Mouse (Mus musculus): ENCODE measurements around the gene Ssr2. TPM values are rescaled to one million over a fixed set of nuclear protein-coding genes. Genes with fewer than 3 reads are reported as not detected.
A peak's percentile ranks its signal among the peaks of the same experiment; 100 is the strongest.

The Ssr2 gene
- total RNA-seq, 2 experiments from 2014 or later: 90.4 to 94.5 TPM

DNA sequence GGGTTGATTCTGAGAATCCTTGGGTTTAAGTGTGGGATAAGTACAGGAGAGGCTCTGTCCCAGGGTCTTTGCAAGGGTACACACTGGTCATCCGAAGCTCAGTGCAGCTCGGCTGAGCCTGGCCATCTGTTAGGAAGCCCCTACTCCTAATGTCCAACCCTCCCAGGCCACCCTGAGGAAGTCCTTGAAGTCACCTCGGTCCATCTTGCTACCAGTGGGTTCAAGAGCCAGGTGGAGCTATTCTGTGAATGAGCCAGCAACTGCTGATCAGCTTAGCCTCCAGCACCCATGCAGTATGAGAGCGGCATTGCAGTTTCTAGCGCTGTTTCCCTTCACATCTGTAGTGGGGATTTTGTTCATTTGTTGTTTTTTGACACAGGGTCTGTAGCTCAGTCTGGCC, 35.6 kb upstream of the Ssr2 start:
- intact Hi-C loops (cut with DNase I): no loop called here

DNA sequence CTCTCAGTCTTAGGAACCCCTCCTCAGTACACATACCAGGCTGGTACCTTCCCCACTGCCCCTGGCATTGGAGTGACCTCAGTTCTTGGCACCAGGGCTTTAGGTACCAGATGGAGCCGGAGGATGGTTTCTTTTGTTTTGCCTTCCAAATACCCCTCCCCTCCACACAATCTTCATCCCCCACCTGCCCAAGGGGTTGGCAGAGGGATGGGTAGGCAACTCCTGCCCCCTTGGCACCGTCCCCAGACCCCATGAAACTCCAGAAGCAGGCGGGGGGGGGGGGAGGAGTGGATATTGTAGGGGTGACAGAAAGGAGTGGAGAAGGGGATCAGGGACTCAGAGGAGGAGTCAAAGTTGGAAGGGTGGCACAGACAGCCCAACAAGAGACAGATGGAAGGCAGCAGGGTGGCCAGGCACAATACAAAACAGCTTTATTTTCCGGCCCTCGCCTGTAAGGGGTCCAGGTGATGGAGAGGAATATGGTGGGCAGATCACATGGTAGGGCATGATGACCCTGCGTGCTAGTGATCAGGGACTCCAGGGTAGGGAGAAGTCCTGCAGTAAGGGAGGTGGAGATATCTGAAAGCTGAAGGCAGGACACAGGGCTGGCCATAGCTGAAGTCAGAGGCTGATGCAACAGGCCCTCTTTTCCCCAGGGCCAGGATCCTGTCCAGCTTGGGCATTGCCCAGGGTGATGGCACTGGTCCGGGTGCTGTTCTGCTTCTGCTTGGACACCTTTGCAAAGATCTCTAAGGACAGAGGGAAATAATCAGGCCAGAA, 33.9 kb upstream of the Ssr2 start:
- DNase-seq (ENCODE audit: low spot score in 2 of 2): no peak
- intact Hi-C loops (cut with DNase I): no loop called here

More for the DNA sequence above, 35.6 kb upstream of the Ssr2 start:
- DNase-seq (ENCODE audit: low spot score in 2 of 2): no peak

DNA sequence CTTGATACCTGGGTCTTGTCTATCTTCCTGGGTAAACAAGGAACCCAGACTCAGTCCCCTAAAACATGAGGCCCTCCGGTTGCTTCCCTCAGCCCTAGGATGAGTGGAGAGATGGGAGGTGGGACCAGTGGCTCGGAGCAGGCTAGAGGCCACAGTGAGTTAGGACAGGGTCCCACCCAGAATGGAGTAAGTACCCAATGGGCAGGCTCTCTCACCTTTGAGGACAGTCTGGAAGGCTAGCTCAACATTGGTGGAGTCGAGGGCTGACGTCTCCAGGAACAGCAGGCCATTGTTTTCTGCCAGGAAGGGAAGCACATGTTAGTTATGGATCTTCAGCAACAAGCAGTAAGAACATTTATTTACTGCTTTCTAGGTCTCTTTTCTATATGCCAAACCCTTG, 33.2 kb upstream of the Ssr2 start:
- DNase-seq (ENCODE audit: low spot score in 2 of 2): no peak
- intact Hi-C loops (cut with DNase I): no loop called here

GRCm38 (mm10) chr3:88543174-88543573, 32.5 kb upstream of the Ssr2 start:
- no peak for DNase-seq (ENCODE audit: low spot score in 2 of 2)
- intact Hi-C loops (cut with DNase I): no loop called here

DNA sequence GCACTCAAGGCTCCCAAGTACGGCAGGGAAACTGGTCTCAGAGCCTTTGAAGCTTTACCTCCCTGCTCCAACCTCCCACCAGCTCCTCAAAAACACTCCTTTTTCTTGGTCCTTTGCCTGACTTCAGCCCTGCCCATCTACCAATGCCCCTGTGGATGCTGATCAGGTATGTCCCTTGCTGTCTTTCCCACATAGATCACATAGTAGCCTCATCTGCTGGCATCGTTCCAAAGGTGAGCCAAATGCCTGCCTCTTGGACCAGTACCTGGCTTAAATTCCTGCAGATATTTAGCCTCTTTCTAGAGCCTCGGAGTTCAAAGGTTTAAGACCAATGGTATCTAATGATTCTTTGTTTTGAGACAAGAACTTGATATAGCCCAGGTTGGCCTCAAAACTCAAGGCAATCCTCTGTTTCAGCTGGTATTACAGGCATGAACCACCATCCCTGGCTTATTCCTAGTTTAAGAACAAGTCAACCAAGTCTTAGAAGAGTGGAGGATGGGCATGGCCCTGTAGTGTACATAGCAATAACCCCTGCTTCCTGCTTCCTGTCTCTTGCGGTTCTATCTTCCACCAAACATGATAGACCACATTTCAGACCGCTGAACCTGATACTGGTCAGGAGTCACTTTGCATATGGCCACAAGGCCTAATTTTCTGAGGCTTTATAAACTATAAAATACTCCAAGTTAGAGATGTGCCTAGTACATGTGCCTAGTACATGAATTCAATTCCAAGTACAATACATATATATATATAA, 31.8 kb upstream of the Ssr2 start:
- no peak for DNase-seq (ENCODE audit: low spot score in 2 of 2)
- intact Hi-C loops (cut with DNase I): no loop called here

DNA sequence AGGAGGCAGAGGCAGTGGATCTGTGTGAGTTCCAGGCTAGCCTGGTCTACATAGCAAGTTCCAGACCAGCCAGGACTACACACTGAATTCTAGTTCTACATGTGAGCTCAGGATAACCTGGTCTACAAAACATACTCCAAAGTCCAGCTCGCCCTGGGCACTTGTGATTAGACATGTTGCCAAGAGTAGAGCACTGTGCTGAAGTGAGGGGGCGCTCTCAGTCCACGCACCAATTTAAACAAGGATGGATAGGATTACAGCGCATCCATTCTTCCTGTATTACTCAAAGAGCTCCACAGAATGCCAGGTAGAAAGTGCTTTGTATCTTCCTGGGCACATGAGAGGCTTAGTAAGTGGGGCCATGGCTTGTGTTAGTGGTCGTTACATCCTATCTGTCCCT, 31.2 kb upstream of the Ssr2 start:
- intact Hi-C loops (cut with DNase I): no loop called here
- DNase-seq (ENCODE audit: low spot score in 2 of 2): no peak

GRCm38 (mm10) chr3:88544955-88545591, 30.6 kb upstream of the Ssr2 start:
- intact Hi-C loops (cut with DNase I): no loop called here
- DNase-seq (ENCODE audit: low spot score in 2 of 2): no peak

DNA sequence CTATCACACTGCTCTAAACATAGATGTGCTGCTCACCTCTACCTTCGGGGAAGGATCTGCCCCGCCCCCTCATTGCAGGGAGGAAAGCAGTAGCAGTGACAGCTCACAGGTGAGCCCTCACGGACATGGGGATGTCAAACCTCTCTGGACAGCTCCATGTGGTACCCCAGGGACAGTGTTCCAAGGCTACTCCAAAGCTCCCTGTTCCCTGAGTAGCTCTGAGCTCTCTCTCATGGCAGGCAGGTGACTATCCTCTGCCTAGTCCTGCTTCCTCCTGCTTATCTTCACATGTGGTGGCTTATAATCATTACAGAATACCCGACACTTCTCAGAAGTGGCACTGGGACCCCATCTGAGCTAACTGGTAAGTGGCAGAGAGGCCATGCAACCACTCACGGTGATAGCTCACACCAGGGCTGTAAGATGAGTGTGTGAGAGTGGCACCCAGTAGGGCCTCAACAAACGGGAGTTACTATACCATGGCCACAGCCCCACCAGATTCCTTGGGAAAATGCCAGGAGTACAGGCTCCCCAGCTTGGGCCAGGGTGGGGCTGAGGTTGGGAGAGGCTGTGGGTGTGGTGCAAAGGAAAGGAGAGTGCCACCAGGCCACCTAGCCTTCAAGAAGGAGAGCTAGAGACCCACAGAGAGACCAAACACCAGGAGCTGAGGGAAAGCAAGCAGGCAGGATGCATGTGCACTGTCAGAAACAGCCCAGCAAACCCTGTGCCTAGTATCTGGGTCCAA, 28.8 kb upstream of the Ssr2 start:
- intact Hi-C loops (cut with DNase I): no loop called here
- DNase-seq (ENCODE audit: low spot score in 2 of 2): no peak

DNA sequence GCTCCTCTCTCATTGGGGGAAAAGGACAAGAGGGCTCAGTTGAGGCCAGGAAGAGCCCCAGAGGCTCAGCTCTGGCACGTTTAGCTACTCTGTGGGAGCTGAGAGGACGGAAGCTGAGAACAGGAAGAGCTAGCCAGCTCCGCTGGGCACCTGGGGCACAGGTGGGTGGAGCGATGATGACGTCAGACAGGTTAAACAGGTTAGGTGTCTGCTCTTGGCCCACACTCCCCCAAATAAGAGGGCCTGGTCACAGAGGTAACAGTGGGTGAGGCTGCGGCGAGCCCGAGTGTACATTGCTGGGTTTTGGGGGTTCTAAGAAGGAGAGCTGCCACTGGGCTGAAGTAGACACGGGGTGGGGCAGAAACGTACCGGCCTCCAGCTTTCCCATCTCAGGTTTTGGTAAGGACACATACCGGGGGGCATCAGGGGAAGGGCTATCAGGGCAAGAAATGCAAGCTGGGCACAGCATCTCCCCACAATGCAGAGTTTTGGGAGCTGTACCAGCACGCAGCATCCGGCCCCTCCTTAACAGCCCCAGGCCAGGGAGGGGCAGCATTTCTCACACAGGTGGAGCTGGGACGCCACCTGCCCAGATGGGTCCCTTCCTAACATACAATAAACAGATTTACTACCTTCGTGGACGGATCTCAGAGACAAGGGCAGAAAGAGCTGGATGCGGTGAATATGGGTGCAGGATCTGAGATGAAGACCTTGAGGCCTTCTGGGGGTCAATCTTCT, 27.3 kb upstream of the Ssr2 start, which contains the start of gene Rab25:
TSS of gene Rab25 (minus strand) at position 121 of the 738 bp plus-strand sequence.
- intact Hi-C loops (cut with DNase I): no loop called here
- no peak for DNase-seq (ENCODE audit: low spot score in 2 of 2)

DNA sequence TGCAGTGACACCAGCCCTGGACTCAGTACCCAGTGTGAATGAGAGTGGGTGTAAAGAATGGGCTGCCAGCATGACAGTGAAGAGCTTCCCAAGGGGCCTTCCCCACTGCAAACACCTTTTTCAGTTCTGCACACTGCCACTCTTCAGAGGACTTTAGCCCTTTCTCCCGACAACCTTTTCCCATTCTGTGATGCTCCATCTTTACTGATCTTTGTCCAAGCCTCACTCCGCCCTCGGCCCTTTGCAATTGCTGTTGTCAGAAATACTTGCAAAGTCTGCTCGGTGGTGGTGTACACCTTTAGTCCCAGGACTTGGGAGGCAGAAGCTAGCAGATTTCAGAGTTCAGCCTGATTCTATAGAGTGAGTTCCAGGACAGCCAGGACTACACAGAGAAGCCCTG, 24.1 kb upstream of the Ssr2 start:
- intact Hi-C loops (cut with DNase I): no loop called here
- no peak for DNase-seq (ENCODE audit: low spot score in 2 of 2)

DNA sequence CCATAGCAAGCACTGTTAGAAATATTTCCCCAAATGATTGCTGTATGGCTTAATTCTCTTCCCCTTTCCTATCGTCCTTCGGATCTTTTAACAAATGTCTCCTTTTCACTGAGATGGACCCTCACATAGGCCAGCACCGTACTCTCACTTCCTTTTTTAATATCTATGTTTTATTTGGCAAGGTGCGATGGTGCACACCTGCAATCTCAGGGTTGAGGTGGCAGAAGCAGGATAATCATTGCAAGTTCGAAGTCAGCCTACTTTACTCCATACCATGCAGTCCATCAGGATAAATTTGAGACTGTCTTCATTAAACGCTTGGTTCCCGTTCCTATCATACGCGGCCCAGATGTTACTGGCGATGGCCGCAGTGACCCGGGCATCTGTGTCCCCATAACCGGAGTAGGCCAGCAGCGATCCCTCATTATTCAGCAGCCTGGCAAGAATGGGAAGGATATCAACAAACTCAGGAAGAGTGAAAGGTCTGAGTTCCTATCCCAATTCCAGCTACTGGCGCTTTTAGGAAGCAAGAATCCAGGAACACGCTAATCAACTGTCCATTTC, 23.5 kb upstream of the Ssr2 start:
- DNase-seq (ENCODE audit: low spot score in 2 of 2): no peak
- intact Hi-C loops (cut with DNase I): loop anchor here (1.0 kb wide), 1 partner anchor 21 kb away; no protein-coding TSS in a partner anchor

- DNase-seq (ENCODE audit: low spot score in 2 of 2): peak; percentile 98
- intact Hi-C loops (cut with DNase I): loop anchor here (1.0 kb wide), 1 partner anchor 22 kb away; no protein-coding TSS in a partner anchor
These were observed 22.8 kb upstream of the Ssr2 start, which contains the start of gene Lamtor2 for GRCm38 (mm10) chr3:88552676-88553524. TSS of gene Lamtor2 (minus strand) at chr3:88553074.

DNA sequence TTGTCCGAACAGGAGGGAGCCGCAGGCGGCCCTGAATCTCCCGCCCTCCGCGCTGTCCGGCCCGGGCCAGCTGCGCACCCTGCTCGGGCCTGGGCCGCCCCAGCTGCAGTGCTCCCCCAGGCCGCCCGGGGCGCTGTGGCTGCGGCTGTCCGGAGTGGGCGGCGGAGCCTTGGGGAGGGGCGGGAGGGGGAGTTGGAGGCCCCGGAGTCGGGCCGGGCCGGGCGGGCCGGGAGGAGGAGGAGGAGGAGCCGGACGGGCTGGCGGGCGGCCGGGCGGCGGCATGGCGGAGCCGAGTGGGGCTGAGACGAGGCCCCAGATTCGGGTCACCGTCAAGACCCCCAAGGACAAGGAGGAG, 22.2 kb upstream of the Ssr2 start, which contains the start of gene Ubqln4:
TSS of gene Ubqln4 (plus strand) at position 234 of the 355 bp plus-strand sequence.
- intact Hi-C loops (cut with DNase I): no loop called here
- peak; percentile 88 to 91 for DNase-seq (ENCODE audit: low spot score in 2 of 2)

DNA sequence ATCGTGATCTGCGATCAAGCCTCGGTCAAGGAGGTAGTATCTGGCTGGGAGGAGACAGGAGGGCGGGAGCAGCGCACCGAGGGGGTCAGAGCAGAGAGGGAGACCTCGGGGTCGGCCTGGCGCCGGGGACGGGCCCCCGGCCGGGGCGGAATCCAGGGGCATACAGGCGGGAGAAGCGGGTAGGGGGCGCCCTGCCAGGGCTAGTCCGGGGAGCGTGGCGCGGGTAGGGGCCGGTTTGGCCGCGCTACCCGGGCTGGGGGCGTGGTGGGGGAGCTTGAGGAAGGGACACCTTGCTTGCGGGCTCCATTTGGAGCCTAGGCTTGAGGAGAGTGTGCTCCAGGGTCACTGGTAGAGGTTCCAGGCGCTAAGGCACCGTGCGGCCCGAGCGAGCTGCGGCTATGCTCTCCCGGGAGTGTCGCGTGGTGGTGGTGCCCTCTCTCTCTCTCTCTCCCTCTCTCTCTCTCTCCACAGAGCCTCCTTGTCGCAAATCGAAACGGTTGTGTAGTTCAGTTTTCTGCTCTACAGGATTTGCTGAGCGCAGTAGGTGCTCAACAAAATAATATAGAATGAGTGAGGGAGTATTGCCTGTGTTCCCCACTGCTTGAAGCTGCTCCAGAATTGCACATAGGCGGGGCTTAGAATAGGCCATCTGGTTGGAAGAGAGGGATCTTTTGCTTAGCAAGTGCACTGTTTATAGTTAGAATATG, 21.6 kb upstream of the Ssr2 start:
- DNase-seq (ENCODE audit: low spot score in 2 of 2): peak in 1 of 2 experiments; percentile 47
- intact Hi-C loops (cut with DNase I): no loop called here

- intact Hi-C loops (cut with DNase I): no loop called here
- no peak for DNase-seq (ENCODE audit: low spot score in 2 of 2)
These were observed 20.5 kb upstream of the Ssr2 start for GRCm38 (mm10) chr3:88555069-88555605.

- no peak for DNase-seq (ENCODE audit: low spot score in 2 of 2)
- intact Hi-C loops (cut with DNase I): no loop called here
These were observed 19.9 kb upstream of the Ssr2 start for GRCm38 (mm10) chr3:88555731-88556130.

GRCm38 (mm10) chr3:88556616-88557015, 19.1 kb upstream of the Ssr2 start:
- no peak for DNase-seq (ENCODE audit: low spot score in 2 of 2)
- intact Hi-C loops (cut with DNase I): no loop called here
